Mouse (Mus musculus): ENCODE measurements around the gene Rnf222.
"Not testable (repeated sequence)": the region's sequence is repeated elsewhere in the genome, so short reads cannot be mapped to it uniquely, and the experiment has no call there.

Gene Rnf222

DNA sequence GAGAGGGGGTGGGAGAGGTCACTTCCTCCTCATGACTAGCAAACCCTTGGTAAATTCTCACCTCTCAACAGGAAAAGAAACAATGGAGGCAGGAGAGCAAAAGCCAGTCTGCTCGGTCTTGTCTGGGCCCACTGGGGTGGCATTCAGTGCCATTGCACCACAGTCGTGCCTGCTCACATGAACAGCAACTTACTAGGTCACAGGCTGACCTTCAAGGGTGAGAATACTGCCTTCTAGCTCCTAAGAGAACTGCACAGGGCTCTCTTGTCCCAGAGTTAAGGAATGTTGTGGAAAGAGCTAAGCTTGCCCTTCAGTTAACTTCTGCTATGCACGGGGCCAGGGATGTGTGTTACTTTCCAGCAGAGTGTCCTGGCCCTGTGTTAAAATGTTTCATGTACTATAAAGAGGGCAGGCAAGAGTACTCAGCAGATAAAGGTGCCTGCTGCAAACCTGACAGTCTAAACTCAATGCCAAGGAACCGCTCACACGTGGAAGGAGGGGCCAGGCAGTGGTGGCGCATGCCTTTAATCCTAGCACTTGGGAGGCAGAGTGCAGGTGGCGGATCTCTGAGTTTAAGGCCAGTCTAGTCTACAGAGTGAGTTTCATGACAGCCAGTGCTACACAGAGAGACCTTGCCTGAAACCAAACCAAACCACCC is 20.6 kb downstream of the Rnf222 start:
- peak; percentile 26 for DNase-seq (ENCODE audit: low read depth, low spot score)

- no peak for DNase-seq (ENCODE audit: low read depth, low spot score)
These were observed 23.3 kb downstream of the Rnf222 start for GRCm38 (mm10) chr11:68911531-68912177.

- DNase-seq (ENCODE audit: low read depth, low spot score) = no peak
These were observed 26.2 kb downstream of the Rnf222 start for GRCm38 (mm10) chr11:68914566-68914965.

DNA sequence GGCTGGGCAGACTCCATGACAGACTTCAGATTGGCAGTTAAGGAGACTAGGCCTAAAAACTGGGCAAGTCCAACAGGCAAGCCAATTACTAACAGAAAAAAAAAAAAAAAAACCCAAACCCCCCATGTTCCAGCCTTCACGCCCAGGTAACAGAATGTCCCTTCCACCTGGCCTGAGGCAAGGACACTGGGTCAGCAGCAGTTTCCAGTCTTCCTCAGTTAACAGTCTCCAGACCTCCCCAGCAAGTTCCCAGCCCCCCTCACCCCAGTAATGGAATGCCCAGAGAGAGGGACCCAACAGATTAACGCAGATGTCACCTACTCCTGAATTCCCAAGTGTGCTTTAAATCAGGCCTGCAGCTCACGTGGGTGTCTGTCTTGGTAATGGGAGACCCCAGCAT is 34.8 kb downstream of the Rnf222 start:
- no peak for DNase-seq (ENCODE audit: low read depth, low spot score)

- no peak for DNase-seq (ENCODE audit: low read depth, low spot score)
These were observed 36.4 kb downstream of the Rnf222 start for GRCm38 (mm10) chr11:68924749-68925148.

- no peak for DNase-seq (ENCODE audit: low read depth, low spot score)
These were observed 38.6 kb downstream of the Rnf222 start, which contains the start of gene Odf4 for GRCm38 (mm10) chr11:68926981-68927380. Gene Odf4 (minus strand): TSS chr11:68927081.

DNA sequence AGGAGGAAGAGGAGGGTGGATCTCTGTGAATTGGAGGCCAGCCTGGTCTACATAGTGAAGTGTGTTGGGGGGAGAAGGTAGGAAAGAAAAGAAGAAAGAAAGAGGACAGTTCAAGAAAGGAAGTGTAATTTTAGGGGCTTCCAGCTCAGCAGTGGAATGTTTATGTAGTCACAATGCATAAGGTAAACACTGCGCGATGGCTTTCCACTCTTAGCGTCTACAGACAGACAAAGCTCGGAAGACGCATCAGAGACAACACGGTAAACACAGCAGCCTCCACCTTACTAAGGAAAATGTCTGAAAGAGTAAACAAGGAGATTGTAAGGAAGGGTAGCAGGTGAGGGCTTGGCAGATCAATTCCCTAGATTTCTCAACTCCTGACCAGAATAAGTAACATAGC is 41.6 kb downstream of the Rnf222 start:
- DNase-seq (ENCODE audit: low read depth, low spot score) = no peak

- DNase-seq (ENCODE audit: low read depth, low spot score) = no peak
These were observed 45.6 kb downstream of the Rnf222 start for GRCm38 (mm10) chr11:68933885-68934507.

DNA sequence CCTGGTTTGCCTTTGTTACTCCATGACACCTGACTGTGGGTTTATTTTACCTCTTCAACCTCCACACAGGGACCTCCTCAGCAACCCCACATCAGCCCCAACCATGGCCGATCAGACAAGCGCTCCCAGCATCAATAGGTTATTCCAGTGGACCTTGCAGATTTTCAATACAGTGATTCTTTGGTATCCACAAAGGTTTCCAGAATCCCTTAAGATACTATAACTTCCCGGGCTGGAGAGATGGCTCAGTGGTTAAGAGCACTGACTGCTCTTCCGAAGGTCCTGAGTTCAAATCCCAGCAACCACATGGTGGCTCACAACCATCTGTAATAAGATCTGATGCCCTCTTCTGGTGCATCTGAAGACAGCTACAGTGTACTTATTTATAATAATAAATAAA is 48.6 kb downstream of the Rnf222 start:
- DNase-seq (ENCODE audit: low read depth, low spot score) = not testable (repeated sequence)

- peak; percentile 94 for DNase-seq (ENCODE audit: low read depth, low spot score)
These were observed 51.3 kb downstream of the Rnf222 start for GRCm38 (mm10) chr11:68939451-68940304.

GRCm38 (mm10) chr11:68940516-68940915 is 52.2 kb downstream of the Rnf222 start:
- DNase-seq (ENCODE audit: low read depth, low spot score) = no peak

DNA sequence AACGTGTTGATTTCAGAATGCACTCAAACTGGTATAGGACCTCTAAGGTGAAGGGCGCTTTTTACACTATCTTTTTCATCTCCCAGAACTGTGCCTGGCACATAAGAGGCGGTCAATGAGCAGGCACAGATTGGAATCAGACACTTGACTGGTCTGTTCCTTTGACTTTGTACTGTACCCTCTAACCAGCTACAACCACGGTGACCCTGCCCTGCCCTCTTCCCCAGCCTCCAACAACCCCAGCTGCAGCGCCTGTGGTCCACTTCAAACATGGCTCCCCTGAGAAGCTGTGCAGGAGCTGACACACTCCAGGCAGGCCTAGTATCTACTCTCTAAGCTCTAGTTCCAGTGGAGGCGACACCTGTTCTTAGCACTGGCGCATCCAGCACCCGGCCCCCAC is 54.4 kb downstream of the Rnf222 start:
- DNase-seq (ENCODE audit: low read depth, low spot score) = no peak

DNA sequence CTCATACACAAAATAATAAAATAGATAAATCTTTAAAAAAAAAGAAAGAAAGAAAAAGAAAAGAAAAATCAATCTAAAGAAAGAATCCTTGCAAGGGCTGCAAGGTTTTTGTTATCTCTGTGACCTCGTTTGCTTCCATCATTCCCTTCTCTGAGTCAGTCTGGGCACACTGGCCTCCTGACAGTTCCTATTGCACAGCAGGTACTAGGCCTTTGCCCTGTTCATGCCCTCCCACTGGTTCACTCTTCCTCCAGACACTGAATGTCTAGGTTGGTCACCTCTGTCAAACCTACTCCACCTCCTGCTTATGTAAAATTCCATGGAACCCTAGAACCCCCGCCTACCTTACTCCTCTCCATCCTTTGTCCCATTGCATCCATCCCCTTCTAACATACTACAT is 56.9 kb downstream of the Rnf222 start:
- no peak for DNase-seq (ENCODE audit: low read depth, low spot score)
